Mouse (Mus musculus): ENCODE data around the gene Dap. TPM values are rescaled to one million over a fixed set of nuclear protein-coding genes. Genes with fewer than 3 reads are reported as not detected.
A peak's percentile ranks its signal among the peaks of the same experiment; 100 is the strongest.

The Dap gene
- polyA plus RNA-seq, 1 experiment from 2014 or later, result 80.5 TPM

DNA sequence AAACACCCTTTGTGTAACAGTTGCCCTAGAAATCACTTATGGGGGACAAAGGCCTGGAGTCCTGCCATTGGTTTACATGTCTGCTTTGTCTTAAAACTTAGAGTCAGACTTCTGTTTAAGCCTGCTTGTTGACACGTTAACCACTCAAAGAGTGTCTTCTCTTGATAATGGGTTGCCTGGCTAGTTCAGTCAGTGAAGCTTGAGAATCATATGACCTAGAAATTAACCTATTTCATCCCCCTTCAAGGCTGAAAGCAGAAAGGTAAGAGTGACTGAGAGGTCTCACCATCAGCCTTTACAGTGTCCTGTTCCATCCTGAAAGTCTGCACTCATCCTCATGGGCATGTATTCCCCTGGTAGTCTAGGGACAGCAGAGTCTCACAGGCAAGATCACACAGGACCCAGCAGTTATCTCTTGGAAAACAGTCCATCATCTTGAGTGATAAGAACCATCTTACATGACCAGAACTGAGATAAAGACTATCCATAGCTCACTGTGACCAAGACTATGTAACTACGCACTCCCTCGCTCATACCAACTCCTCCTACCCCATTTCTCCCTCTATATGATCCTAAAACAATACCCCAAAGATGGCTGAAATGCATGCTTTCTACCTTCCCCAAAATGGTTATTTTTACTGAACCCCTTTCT lies 10.4 kb upstream of the Dap start:
- Histone ChIP-seq H3K36me3 (ENCODE audit: control insufficient read depth, insufficient read depth, low read length) (no peaks in the 10 kb centered on the region), H3K4me1 (ENCODE audit: control insufficient read depth, insufficient read depth, low read length) (no peaks in the 10 kb centered on the region), H3K9me3 (ENCODE audit: control insufficient read depth, low read length) (no peaks in the 10 kb centered on the region), H3K27me3 (replicated peaks; ENCODE audit: control insufficient read depth, insufficient read depth, low read length) (no peaks in the 10 kb centered on the region), H3K4me3 (ENCODE audit: low read length) (no peak overlapping the region), H3K27ac (ENCODE audit: low read length) (no peak overlapping the region), H3K4me2 (ENCODE audit: low read depth, low read length) (no peak overlapping the region), H3K9ac (ENCODE audit: low read depth, low read length) (no peak overlapping the region)
- 86% methylated on average over 3 of the region's 3 CpGs for WGBS
- no peak for ATAC-seq

DNA sequence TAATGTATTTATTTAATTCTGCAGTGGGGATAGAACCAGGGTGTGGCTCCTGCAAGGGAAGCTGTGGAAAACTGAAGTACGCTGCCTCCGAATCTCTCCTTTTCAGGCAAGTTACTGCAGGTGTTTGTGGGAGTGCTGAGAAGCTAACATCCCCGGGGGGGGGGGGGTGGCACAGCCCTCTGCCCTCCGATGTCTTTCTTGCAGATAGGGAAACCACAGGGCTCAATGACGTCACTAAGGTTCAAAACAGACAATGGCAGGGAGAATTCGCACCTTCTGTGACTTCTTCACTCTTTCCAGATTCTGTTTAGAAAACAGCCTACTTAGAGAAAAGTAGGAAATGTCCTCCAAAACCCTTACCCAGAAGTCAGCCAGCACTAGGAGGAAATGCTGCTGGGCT lies 1.9 kb upstream of the Dap start:
- no peaks in the 10 kb centered on the region for H3K27me3 ChIP-seq (replicated peaks; ENCODE audit: control insufficient read depth, insufficient read depth, low read length)
- no peak overlapping the region for H3K4me3 ChIP-seq (ENCODE audit: low read length)
- no peaks in the 10 kb centered on the region for H3K36me3 ChIP-seq (ENCODE audit: control insufficient read depth, insufficient read depth, low read length)
- ATAC-seq, result no peak
- no peaks in the 10 kb centered on the region for H3K9me3 ChIP-seq (ENCODE audit: control insufficient read depth, low read length)
- 78% methylated on average over 6 of the region's 6 CpGs for WGBS
- H3K4me1 ChIP-seq (ENCODE audit: control insufficient read depth, insufficient read depth, low read length), result peaks cover 5% of the 10 kb centered on the region
- H3K4me2 ChIP-seq (ENCODE audit: low read depth, low read length), result no peak overlapping the region
- H3K9ac ChIP-seq (ENCODE audit: low read depth, low read length), result no peak overlapping the region
- H3K27ac ChIP-seq (ENCODE audit: low read length), result no peak overlapping the region

GRCm38 (mm10) chr15:31223596-31224134 lies 449 bp upstream of the Dap start:
- H3K4me2 ChIP-seq (ENCODE audit: low read depth, low read length), result peak overlapping the region; percentile 56
- H3K36me3 ChIP-seq (ENCODE audit: control insufficient read depth, insufficient read depth, low read length), result no peaks in the 10 kb centered on the region
- H3K27ac ChIP-seq (ENCODE audit: low read length), result peak overlapping the region; percentile 61
- ATAC-seq, result peak; percentile 45
- no peaks in the 10 kb centered on the region for H3K9me3 ChIP-seq (ENCODE audit: control insufficient read depth, low read length)
- H3K9ac ChIP-seq (ENCODE audit: low read depth, low read length), result peak overlapping the region; percentile 57
- peaks cover 7% of the 10 kb centered on the region for H3K4me1 ChIP-seq (ENCODE audit: control insufficient read depth, insufficient read depth, low read length)
- H3K4me3 ChIP-seq (ENCODE audit: low read length), result peak overlapping the region; percentile 94
- WGBS, result 30% methylated on average over 15 of the region's 15 CpGs
- no peaks in the 10 kb centered on the region for H3K27me3 ChIP-seq (replicated peaks; ENCODE audit: control insufficient read depth, insufficient read depth, low read length)

DNA sequence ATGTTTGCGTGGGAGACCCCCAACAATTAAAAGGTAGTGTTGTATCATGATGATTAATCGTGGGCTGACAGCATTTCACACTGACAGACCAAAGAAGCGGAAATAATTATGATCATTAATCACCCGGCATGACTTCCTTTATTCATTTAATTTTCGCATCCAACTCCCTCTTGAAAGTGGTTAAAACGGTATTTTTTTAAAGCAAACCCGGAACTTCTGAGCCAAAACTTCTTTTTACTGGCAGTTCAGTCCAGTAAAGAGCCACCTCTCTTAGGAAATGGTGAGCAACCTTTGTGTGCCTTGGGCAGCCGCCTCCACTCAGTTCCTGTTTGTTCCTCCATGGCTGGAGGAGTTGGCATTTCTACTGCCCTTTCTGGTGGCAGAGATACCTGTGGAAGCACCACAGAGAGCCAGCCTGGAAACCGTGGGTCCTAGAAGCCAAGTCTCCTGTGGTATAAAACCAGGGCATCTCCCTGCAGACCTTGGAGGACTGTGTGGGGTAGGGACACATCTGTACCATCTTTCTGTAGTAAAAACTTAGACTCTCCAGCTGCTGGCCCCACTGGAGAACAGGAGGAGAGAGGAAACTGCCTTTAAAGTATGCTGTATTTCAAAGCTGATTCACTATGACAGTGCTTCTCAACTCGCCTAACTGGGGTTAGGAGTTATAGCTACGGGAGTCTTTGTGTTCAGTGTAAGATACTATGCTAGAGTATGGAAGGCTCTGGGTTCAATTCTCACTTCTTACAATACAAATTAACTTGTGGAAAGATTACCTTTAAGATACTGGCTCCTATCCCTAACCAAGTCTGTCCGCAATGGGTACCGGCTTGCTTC lies 910 bp downstream of the Dap start:
- Histone ChIP-seq H3K36me3 (ENCODE audit: control insufficient read depth, insufficient read depth, low read length) (no peaks in the 10 kb centered on the region), H3K4me1 (ENCODE audit: control insufficient read depth, insufficient read depth, low read length) (peaks cover 7% of the 10 kb centered on the region)
- WGBS, result 25% methylated on average over 13 of the region's 13 CpGs

DNA sequence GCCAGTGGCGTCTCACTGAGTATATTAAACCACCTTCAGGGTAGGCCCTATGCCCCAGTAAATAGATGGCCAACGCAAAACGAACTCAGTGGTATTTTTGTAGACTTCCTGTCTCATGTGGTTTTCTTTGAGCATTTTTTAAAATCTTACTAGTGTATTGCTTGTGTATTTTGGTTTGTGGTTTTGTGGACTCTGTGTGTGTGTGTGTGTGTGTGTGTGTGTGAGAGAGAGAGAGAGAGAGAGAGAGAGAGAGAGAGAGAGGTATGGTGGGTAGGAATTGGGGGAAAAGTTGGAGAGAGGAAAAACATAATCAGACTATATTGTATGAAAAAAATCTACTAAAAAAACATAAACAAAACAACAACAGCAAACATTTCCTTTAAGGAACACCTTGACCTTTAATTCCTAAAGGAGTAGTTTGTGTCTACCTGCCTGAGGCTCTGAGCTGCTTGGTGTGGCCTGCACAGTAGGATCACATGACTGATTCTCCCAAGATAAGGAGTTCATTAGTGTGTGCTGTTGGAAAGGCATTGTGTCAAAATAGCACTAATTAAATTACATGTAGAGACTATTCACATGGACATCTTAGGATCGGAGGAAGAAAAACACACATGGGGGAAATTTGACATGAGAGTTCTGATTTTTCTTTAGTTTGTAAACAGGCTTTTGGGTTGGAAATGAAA lies 1.7 kb downstream of the Dap start:
- H3K9me3 ChIP-seq (ENCODE audit: control insufficient read depth, low read length), result no peaks in the 10 kb centered on the region
- no peak for ATAC-seq
- 68% methylated on average over 4 of the region's 4 CpGs for WGBS

More for the DNA sequence above, 910 bp downstream of the Dap start:
- peak overlapping the region; percentile 99 for H3K9ac ChIP-seq (ENCODE audit: low read depth, low read length)
- peak overlapping the region; percentile 75 for H3K4me2 ChIP-seq (ENCODE audit: low read depth, low read length)
- H3K9me3 ChIP-seq (ENCODE audit: control insufficient read depth, low read length), result no peaks in the 10 kb centered on the region
- no peak for ATAC-seq
- no peaks in the 10 kb centered on the region for H3K27me3 ChIP-seq (replicated peaks; ENCODE audit: control insufficient read depth, insufficient read depth, low read length)
- peak overlapping the region; percentile 94 for H3K4me3 ChIP-seq (ENCODE audit: low read length)
- peak overlapping the region; percentile 86 for H3K27ac ChIP-seq (ENCODE audit: low read length)

GRCm38 (mm10) chr15:31226464-31226863 lies 2.4 kb downstream of the Dap start:
- H3K36me3 ChIP-seq (ENCODE audit: control insufficient read depth, insufficient read depth, low read length), result no peaks in the 10 kb centered on the region
- H3K4me1 ChIP-seq (ENCODE audit: control insufficient read depth, insufficient read depth, low read length), result peaks cover 7% of the 10 kb centered on the region
- H3K4me2 ChIP-seq (ENCODE audit: low read depth, low read length), result peak overlapping the region; percentile 75; the same call in 1 of the 2 replicates
- ATAC-seq, result no peak
- 61% methylated on average over 6 of the region's 6 CpGs for WGBS
- H3K27me3 ChIP-seq (replicated peaks; ENCODE audit: control insufficient read depth, insufficient read depth, low read length), result no peaks in the 10 kb centered on the region
- H3K9ac ChIP-seq (ENCODE audit: low read depth, low read length), result no peak overlapping the region
- H3K9me3 ChIP-seq (ENCODE audit: control insufficient read depth, low read length), result no peaks in the 10 kb centered on the region
- H3K27ac ChIP-seq (ENCODE audit: low read length), result no peak overlapping the region; the same call in 1 of the 2 replicates
- H3K4me3 ChIP-seq (ENCODE audit: low read length), result 0 out of 2 replicates have a peak overlapping the region, but pooled peaks have one; percentile 7

More for the DNA sequence above, 1.7 kb downstream of the Dap start:
- Histone ChIP-seq H3K27ac (ENCODE audit: low read length) (peak overlapping the region; percentile 86; the same call in 1 of the 2 replicates), H3K4me2 (ENCODE audit: low read depth, low read length) (peak overlapping the region; percentile 75), H3K9ac (ENCODE audit: low read depth, low read length) (peak overlapping the region; percentile 99; the same call in 1 of the 2 replicates), H3K4me1 (ENCODE audit: control insufficient read depth, insufficient read depth, low read length) (peaks cover 7% of the 10 kb centered on the region), H3K4me3 (ENCODE audit: low read length) (peak overlapping the region; percentile 94; the same call in 1 of the 2 replicates), H3K36me3 (ENCODE audit: control insufficient read depth, insufficient read depth, low read length) (no peaks in the 10 kb centered on the region), H3K27me3 (replicated peaks; ENCODE audit: control insufficient read depth, insufficient read depth, low read length) (no peaks in the 10 kb centered on the region)

DNA sequence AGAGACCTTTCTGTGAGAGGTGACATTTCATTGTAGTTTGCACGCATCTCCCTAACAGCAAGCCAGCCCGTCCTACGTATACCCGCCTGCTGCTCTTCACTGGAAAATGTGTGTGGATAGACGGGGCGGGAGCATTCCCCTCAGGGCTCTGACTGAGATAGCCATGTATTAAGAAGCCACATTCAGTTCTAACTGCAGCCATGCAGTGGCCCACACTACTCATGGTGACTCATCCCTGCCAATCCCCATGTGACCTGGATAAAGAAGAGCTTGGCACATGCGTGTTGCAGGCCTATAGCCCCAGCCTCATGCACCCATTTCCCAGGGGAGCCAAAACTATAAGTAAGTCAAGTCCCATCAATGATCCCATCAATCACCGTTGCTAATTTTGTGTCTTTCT lies 3.7 kb downstream of the Dap start:
- Histone ChIP-seq H3K4me1 (ENCODE audit: control insufficient read depth, insufficient read depth, low read length) (peaks cover 7% of the 10 kb centered on the region), H3K36me3 (ENCODE audit: control insufficient read depth, insufficient read depth, low read length) (no peaks in the 10 kb centered on the region), H3K27ac (ENCODE audit: low read length) (no peak overlapping the region), H3K9ac (ENCODE audit: low read depth, low read length) (no peak overlapping the region), H3K4me3 (ENCODE audit: low read length) (no peak overlapping the region), H3K27me3 (replicated peaks; ENCODE audit: control insufficient read depth, insufficient read depth, low read length) (no peaks in the 10 kb centered on the region), H3K9me3 (ENCODE audit: control insufficient read depth, low read length) (no peaks in the 10 kb centered on the region), H3K4me2 (ENCODE audit: low read depth, low read length) (no peak overlapping the region)
- 92% methylated on average over 8 of the region's 8 CpGs for WGBS
- no peak for ATAC-seq

DNA sequence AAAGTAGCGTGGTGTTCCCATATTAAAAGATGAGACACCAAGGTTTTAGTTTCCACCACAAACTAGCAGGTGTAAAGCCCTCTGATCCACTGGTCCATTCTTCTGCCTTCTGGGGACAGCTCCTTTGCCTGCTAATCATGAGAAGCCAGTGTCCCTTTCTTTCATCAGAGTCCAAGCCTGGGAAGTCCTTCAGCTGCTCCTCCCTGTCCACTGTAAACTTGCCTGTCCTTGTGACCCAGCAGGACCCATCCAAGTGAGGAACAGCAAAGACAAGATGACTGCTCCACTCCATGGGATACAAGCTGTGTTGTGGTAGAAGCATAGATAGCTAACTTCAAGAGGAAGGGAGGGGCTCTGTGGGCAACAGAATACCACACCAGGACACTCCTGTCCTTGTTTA lies 8.9 kb downstream of the Dap start:
- no peak for ATAC-seq
- 98% methylated on average over 1 of the region's 1 CpGs for WGBS
- H3K9me3 ChIP-seq (ENCODE audit: control insufficient read depth, low read length), result no peaks in the 10 kb centered on the region
- H3K27ac ChIP-seq (ENCODE audit: low read length), result no peak overlapping the region
- no peak overlapping the region for H3K4me2 ChIP-seq (ENCODE audit: low read depth, low read length)
- H3K4me3 ChIP-seq (ENCODE audit: low read length), result no peak overlapping the region
- no peak overlapping the region for H3K9ac ChIP-seq (ENCODE audit: low read depth, low read length)
- no peaks in the 10 kb centered on the region; the same call in 1 of the 2 replicates for H3K4me1 ChIP-seq (ENCODE audit: control insufficient read depth, insufficient read depth, low read length)
- H3K27me3 ChIP-seq (replicated peaks; ENCODE audit: control insufficient read depth, insufficient read depth, low read length), result no peaks in the 10 kb centered on the region
- no peaks in the 10 kb centered on the region for H3K36me3 ChIP-seq (ENCODE audit: control insufficient read depth, insufficient read depth, low read length)

Data from intestine, embryonic 16.5 days (tissue).